Mouse (Mus musculus) G1E-ER4 (cell line): ENCODE data around the gene Mcu. TPM values are rescaled to one million over a fixed set of nuclear protein-coding genes. Genes with fewer than 3 reads are reported as not detected.

ENCODE experiments used
- GATA1 ChIP-seq: IDR thresholded peaks from one replicate; pipeline ENCODE4 v1.8.0; 2012; ENCODE audit warnings: low read length, inconsistent platforms
- polyA plus RNA-seq: library from polyadenylated mRNA; stranded (reverse); fragments of >175 nt; gene quantifications from 2 replicates; pipeline ENCODE4 v1.2.3, GENCODE M21; 2012

The Mcu gene
- 3.7 and 5.1 TPM in 2 replicates for polyA plus RNA-seq

- no peak for TF ChIP-seq GATA1
Measured at GRCm38 (mm10) chr10:59616522-59616921, at the start of gene Mcu. Gene Mcu (minus strand): TSS chr10:59616692.

- TF ChIP-seq GATA1 = no peak
Measured at GRCm38 (mm10) chr10:59665503-59666291, 49.2 kb upstream of the Mcu start.

GRCm38 (mm10) chr10:59664765-59665164 lies 48.3 kb upstream of the Mcu start:
- no peak for TF ChIP-seq GATA1

- no peak for TF ChIP-seq GATA1
Measured at GRCm38 (mm10) chr10:59656799-59657198, 40.3 kb upstream of the Mcu start.

- no peak for TF ChIP-seq GATA1
Measured at GRCm38 (mm10) chr10:59646821-59647378, 30.4 kb upstream of the Mcu start.

- TF ChIP-seq GATA1 = no peak
Measured at GRCm38 (mm10) chr10:59645153-59645552, 28.7 kb upstream of the Mcu start.

GRCm38 (mm10) chr10:59644710-59645109 lies 28.2 kb upstream of the Mcu start:
- no peak for TF ChIP-seq GATA1

GRCm38 (mm10) chr10:59643645-59644044 lies 27.2 kb upstream of the Mcu start:
- TF ChIP-seq GATA1 = no peak

- no peak for TF ChIP-seq GATA1
Measured at GRCm38 (mm10) chr10:59642659-59643377, 26.3 kb upstream of the Mcu start.

- TF ChIP-seq GATA1 = no peak
Measured at GRCm38 (mm10) chr10:59638576-59638975, 22.1 kb upstream of the Mcu start.

- TF ChIP-seq GATA1 = no peak
Measured at GRCm38 (mm10) chr10:59637596-59638124, 21.2 kb upstream of the Mcu start.

- no peak for TF ChIP-seq GATA1
Measured at GRCm38 (mm10) chr10:59636751-59637533, 20.4 kb upstream of the Mcu start.

GRCm38 (mm10) chr10:59636048-59636447 lies 19.6 kb upstream of the Mcu start:
- TF ChIP-seq GATA1 = no peak

GRCm38 (mm10) chr10:59629506-59629782 lies 13.0 kb upstream of the Mcu start:
- TF ChIP-seq GATA1 = no peak

- TF ChIP-seq GATA1 = no peak
Measured at GRCm38 (mm10) chr10:59628641-59629505, 12.4 kb upstream of the Mcu start.
